In the genomic region with DNA sequence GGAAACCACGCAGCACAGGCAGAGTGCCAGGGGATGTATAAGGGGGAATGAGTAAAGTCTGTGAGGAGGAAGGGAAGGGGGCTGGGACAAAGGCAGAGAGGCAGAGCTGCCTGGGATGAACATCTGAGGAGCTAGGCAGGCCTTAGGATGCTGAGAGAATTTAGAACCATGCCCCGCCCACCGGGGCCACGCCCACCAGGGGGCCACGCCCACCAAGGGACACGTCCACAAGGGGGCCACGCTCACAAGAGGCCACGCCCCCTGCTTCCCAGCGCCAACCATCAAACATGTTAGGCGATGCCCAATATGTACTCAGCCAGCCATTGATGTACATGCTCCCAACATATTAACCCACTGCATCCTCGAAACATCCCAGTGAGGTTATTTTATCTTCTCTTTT, we compare ENCODE assay signal across 17 mouse cellular contexts.
A peak's percentile ranks its signal among the peaks of the same experiment; 100 is the strongest.
DNase-seq lines count a peak whose midpoint lies in the region; ATAC-seq and TF ChIP-seq lines count a peak whose summit lies in the region.
"Had no signal": no experiment of that assay in that cellular context is flagged by ENCODE, and none has a peak within 500 bp of the region (broad histone marks: within the 10 kb centered on the region; RNA-seq: fewer than 3 reads in every experiment).

No protein-coding gene starts in this region.

- no peak overlapping the region for H3K4me2 ChIP-seq in forebrain, postnatal 0 days (ENCODE audit: low read depth)
- H3K4me2 ChIP-seq: forebrain, embryonic 13.5 days; heart, embryonic 13.5 days; limb, embryonic 12.5 days had no signal

- no peaks in the 10 kb centered on the region for H3K36me3 ChIP-seq in forebrain, postnatal 0 days (ENCODE audit: insufficient read depth)
- H3K36me3 ChIP-seq in forebrain, embryonic 10.5 days (replicated peaks), result no peaks in the 10 kb centered on the region
- H3K36me3 ChIP-seq: heart, embryonic 13.5 days; limb, embryonic 12.5 days had no signal

- no peak for TF ChIP-seq POLR2A in lung, adult 2 months (IDR thresholded peaks at IDR 0.05; ENCODE audit: borderline replicate concordance, extremely low read depth, low read depth, low read length)

- 0 out of 2 replicates have a peak, but pooled peaks have one; percentile 4 for TF ChIP-seq CTCF in forebrain, postnatal 0 days (IDR thresholded peaks at IDR 0.05; ENCODE audit: low read depth)
- TF ChIP-seq CTCF in lung, adult 2 months (IDR thresholded peaks at IDR 0.05; ENCODE audit: insufficient read depth, low read length), result no peak

- H3K4me3 ChIP-seq in forebrain, postnatal 0 days (ENCODE audit: low read depth, low read length), result no peak overlapping the region
- no peak overlapping the region for H3K4me3 ChIP-seq in forebrain, embryonic 10.5 days
- no peak overlapping the region for H3K4me3 ChIP-seq in lung, adult 2 months (replicated peaks; ENCODE audit: extremely low read depth, low read depth, low read length)
- H3K4me3 ChIP-seq: forebrain, embryonic 13.5 days; gastrocnemius, adult 2 months; heart, embryonic 13.5 days; limb, embryonic 12.5 days had no signal

- no peak overlapping the region for H3K27ac ChIP-seq in forebrain, postnatal 0 days (ENCODE audit: low read depth, low read length)
- H3K27ac ChIP-seq in forebrain, embryonic 10.5 days, result no peak overlapping the region
- H3K27ac ChIP-seq: forebrain, embryonic 13.5 days; gastrocnemius, adult 2 months; heart, embryonic 13.5 days; limb, embryonic 12.5 days; macrophage had no signal

- H3K4me1 ChIP-seq in forebrain, postnatal 0 days (ENCODE audit: insufficient read depth), result no peaks in the 10 kb centered on the region
- no peaks in the 10 kb centered on the region for H3K4me1 ChIP-seq in forebrain, embryonic 10.5 days
- H3K4me1 ChIP-seq in lung, adult 2 months (ENCODE audit: control insufficient read depth, insufficient read depth, low read length), result peaks cover 5% of the 10 kb centered on the region; the same call in 1 of the 2 replicates
- H3K4me1 ChIP-seq: forebrain, embryonic 13.5 days; heart, embryonic 13.5 days; limb, embryonic 12.5 days had no signal

- H3K27me3 ChIP-seq in forebrain, postnatal 0 days (ENCODE audit: insufficient read depth, low read length), result no peaks in the 10 kb centered on the region
- no peaks in the 10 kb centered on the region for H3K27me3 ChIP-seq in forebrain, embryonic 10.5 days (ENCODE audit: poor library complexity, severe bottlenecking)
- H3K27me3 ChIP-seq: CH12.LX; forebrain, embryonic 13.5 days; heart, embryonic 13.5 days; limb, embryonic 12.5 days had no signal

- DNase-seq in forebrain, postnatal 0 days, result no peak
- DNase-seq in forebrain, embryonic 10.5 days (ENCODE audit: extremely low spot score, low spot score), result no peak
- DNase-seq in lung, postnatal 10 days, result peak; percentile 21
- DNase-seq in lung, adult 2 months, result no peak
- peak; percentile 61 for DNase-seq in WW6 (ENCODE audit: low read depth, low spot score)
- peak; percentile 68 for DNase-seq in testis, postnatal 10 days (ENCODE audit: low spot score)
- DNase-seq in adrenal gland, adult 8-10 months, result no peak
- no peak for DNase-seq in adrenal gland, postnatal 36 days
- DNase-seq: cerebellum, adult 2 months; gastrocnemius, adult 2 months; kidney, adult 8-10 months; thymus, postnatal 14 days had no signal

- 42% methylated on average over 11 of the region's 11 CpGs for WGBS in forebrain, postnatal 0 days
- WGBS in forebrain, embryonic 10.5 days, result 37% methylated on average over 11 of the region's 11 CpGs
- 38% methylated on average over 11 of the region's 11 CpGs for WGBS in lung, adult 2 months

- H3K9me3 ChIP-seq in forebrain, postnatal 0 days (ENCODE audit: low read length), result no peaks in the 10 kb centered on the region
- no peaks in the 10 kb centered on the region for H3K9me3 ChIP-seq in forebrain, embryonic 10.5 days
- H3K9me3 ChIP-seq: forebrain, embryonic 13.5 days; heart, embryonic 13.5 days; limb, embryonic 12.5 days had no signal

- H3K9ac ChIP-seq in forebrain, postnatal 0 days, result no peak overlapping the region
- H3K9ac ChIP-seq: forebrain, embryonic 13.5 days; heart, embryonic 13.5 days; limb, embryonic 12.5 days had no signal

- no peak for ATAC-seq in forebrain, postnatal 0 days
- ATAC-seq: forebrain, embryonic 13.5 days had no signal

Comparison
In these comparisons a context has a peak if more than half of its experiments do, and no peak if none do; other contexts are left out.
1. DNase-seq: peak in lung, postnatal 10 days (single experiment), WW6 (single experiment) and testis, postnatal 10 days (single experiment); none in forebrain, postnatal 0 days (single experiment), forebrain, embryonic 10.5 days (single experiment), lung, adult 2 months (single experiment), adrenal gland, adult 8-10 months (single experiment) and adrenal gland, postnatal 36 days (0 of 2).